Mouse (Mus musculus): ENCODE measurements around the gene Fem1b.

Fem1b gene

DNA sequence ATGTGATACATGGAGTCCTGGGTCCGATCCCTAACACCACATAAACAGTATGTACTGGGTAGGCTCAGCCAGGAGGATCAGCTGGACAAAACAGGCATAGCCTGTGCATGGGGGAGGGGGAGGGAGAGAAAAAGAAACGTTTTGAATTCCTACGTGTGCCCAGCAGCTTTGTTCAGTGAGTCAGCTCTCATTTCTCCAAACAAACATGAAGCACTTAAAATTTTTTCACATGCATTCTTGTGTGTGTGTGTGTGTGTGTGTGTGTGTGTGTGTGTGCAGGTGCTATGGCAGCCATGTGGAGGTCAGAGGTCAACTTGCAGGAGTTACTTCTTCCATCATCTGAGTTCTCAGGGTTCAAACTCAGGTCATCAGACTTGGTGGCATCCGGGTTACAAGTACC, 36.3 kb downstream of the Fem1b start:
- no peak for DNase-seq

- DNase-seq: no peak
These were observed 39.0 kb downstream of the Fem1b start for GRCm38 (mm10) chr9:62772746-62773145.

GRCm38 (mm10) chr9:62768361-62768760, 43.4 kb downstream of the Fem1b start:
- no peak for DNase-seq

DNA sequence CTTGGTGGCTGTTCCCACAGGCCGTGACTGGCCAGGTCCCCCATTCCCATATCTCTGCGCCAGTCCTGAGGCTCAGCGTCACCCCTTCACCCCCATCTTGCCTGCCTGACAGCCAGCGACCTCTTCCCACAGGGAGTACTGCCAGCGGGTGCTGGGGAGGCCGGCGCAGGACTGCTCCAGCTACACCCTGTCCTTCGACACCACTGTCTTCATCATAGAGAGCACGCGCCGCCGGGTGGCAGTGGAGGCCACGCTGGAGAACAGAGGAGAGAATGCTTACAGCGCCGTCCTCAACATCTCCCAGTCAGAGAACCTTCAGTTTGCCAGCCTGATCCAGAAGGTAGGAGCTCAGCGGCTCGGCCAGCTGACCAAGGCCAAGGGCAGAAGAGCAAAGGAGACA, 44.3 kb downstream of the Fem1b start:
- DNase-seq: no peak

DNA sequence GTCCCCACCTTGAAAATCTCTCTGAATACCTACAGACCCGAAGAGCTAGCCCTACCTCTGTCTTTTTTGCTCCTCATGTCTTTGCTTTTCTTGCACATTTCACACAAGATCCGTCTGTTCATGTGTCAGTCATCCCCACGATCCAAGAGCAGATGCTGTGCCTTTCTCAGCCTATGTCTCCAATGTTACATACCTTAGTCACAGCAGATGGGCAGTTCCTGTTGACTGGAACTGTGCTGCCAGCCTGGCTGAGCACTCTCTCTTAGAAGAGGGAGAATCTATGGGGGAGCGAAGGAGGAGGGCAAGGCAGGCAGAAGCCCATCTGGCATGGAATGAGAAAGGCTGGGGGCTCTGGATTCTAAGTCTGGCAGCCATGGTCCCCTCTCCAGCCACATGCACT, 46.4 kb downstream of the Fem1b start:
- no peak for DNase-seq

GRCm38 (mm10) chr9:62763478-62763877, 48.3 kb downstream of the Fem1b start:
- DNase-seq: no peak

- no peak for DNase-seq
These were observed 52.1 kb downstream of the Fem1b start for GRCm38 (mm10) chr9:62759601-62760000.

DNA sequence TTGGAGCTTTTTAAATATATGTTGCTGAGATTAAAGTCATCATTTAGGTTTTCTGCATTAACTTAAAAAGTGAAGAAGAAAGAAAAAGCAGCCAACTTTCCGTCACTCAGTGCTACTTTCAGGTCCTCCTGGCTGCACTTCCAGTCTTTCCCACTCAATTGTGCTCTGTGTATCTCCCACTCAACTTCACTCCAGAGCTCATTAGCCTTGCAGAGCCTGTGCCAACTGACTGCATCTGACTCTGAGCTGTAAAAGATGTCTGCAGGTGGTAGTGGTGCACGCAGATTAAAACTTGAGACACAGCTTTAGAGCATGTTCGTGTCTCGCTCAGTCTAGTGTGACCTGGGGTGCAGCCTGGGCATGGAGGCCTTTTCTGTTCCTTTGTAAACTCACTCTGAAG, 53.4 kb downstream of the Fem1b start:
- no peak for DNase-seq

GRCm38 (mm10) chr9:62750381-62750780, 61.4 kb downstream of the Fem1b start:
- DNase-seq: no peak

- no peak for DNase-seq
These were observed 62.1 kb downstream of the Fem1b start for GRCm38 (mm10) chr9:62749666-62750065.

- no peak for DNase-seq
These were observed 65.1 kb downstream of the Fem1b start for GRCm38 (mm10) chr9:62746646-62747045.

DNA sequence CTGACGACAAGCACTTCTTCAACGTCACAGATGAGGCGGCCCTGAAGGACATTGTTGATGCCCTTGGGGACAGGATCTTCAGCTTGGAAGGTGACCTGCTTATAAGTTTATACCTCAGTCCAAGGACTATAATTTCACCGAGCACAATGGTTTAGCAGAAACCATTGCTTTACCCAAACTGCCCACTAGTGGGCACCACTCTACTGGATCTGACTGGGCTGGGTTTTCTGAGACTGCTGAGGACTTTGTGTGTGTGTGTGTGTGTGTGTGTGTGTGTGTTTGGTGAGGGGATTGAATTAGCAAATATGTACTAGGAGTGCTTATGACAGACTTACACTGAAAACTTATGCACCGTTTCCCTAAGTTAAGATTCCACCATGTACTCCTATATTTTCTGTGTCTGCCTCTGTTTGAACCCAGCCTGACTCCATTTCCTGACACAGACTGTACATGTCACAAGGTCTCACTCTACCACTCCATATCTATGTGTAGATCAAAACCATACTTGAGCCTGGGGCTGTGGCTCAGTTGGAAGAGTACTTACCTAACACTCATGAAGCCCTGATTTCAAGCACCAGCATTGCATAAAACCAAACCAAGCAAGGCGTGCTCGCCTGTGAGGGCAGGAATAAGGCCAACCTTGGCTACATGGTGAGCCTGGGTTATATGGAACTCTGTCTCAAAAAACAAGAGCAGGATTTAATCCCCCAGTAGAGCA, 67.0 kb downstream of the Fem1b start:
- DNase-seq: peak in 1 of 2 experiments; percentile 16

Measured in cerebellum, adult 18-20 months (tissue).